Mouse (Mus musculus): ENCODE data around the gene Fbxl16. TPM values are rescaled to one million over a fixed set of nuclear protein-coding genes. Genes with fewer than 3 reads are reported as not detected.

The Fbxl16 gene
- polyA plus RNA-seq, 3 experiments from 2014 or later, result not detected

GRCm38 (mm10) chr17:25843636-25844395, 34.9 kb downstream of the Fbxl16 start:
- peak; percentile 5 for ATAC-seq

DNA sequence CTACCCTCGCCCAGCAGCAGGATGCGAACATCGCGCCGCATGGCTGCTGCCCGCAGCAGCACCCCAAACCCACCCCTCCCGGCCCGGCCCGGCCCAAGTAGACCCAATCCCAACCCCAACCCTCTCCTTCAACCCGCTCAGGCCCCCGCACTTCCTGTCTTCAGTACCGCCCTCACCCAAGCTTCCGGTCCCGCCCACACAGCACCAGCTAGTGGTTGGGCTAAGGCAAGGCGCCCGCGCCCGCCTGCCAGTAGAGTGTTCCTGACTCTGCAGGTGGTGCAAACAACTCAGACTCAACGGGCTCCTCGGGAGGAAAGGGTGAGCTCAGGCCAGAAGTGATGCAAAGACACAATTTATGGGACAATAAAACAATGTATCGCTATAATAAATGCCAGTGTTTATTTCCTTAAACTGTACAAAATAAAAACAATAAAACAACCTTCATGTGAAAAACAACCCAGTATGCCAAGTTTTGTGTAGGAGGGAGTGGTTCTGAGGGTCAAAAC, 35.6 kb downstream of the Fbxl16 start, which contains the start of gene Rhot2:
Gene Rhot2, minus strand, starts transcription at position 456 of the 506 bp plus-strand sequence.
- ATAC-seq, result peak; percentile 100

DNA sequence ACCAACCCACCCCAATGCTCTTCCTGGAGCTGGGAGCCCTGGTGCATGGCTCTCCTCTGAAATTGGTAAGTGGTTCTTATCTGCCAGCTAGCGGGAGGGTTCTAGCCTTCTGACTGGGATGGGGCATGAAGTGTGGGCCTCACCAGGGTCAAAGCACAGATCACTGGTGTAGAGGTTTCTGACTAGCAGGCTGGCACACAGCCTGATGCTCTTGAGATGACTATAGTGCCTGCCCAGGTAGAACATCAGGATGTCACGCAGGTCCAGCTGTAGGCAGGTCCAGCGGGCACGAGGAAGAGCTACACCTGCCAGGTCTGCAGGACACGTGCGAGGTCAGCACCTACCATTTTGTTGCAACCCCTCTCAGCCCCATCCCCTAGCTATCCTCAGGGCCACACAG, 51.3 kb downstream of the Fbxl16 start:
- no peak for ATAC-seq

GRCm38 (mm10) chr17:25860832-25861703, 52.2 kb downstream of the Fbxl16 start, which contains the start of gene Wdr90:
Gene Wdr90, minus strand, starts transcription at chr17:25861501.
- peak; percentile 100 for ATAC-seq

DNA sequence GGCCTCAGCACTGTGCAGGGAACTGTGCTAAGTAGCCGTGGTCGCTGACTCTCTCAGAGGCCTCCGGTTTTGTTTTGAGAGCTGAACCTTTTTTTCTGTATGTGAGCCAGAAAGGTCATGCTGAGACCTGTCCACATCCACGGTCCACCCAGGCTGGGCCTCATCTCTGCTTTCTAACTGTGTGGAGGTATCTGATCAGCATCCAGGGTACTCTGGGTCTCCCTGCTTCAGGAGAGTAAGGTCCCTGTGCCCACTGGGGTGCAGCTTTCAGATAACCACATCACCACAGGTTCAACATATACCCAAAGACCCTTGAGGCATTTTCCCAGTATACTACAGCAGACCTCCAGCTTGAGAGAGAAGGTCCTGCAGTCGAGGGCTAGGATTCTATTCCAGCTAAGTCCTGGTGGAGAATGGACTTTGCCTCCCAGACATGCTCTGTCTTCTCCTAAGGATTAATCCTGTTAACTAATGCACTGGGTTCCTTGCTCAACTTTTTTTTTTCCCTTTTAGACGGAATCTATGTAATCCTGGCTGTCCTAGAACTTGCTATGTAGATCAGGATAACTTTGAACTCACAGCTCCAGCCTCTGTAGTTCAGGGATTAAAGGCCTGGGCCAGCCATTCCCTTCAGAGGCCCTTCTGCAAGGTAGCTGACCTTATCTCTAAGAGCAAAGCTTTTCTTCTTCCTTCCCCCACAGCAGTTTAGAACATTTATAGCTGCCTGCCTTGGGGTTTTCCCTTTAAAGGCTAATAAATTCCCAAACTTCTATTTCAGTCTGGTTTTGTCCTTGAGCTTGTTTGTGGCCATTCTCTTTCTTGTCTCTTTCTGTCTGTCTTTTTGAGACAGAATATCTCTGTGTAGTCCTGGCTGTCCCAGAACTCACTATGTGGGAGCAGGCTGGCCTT, 53.1 kb downstream of the Fbxl16 start:
- no peak for ATAC-seq

DNA sequence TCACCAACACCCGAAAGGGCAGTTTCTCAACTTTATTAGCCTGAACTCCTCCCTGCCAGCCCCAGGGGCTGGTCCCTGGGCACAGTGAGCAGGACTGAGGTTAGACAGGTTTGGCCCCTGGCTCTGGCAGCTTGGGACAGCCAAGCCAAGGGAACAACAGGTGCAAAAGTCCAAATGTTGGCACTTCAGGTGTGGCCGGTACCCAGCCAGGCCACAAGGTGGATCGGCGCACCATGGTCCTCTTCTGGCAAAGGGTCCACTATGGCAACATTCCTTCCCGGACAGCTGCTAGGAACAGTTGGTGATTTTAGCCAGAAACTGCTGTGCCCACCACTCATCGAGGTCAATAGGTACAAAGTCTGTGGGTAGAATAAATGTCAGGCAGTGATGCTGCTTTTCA, 54.8 kb downstream of the Fbxl16 start:
- ATAC-seq, result no peak

DNA sequence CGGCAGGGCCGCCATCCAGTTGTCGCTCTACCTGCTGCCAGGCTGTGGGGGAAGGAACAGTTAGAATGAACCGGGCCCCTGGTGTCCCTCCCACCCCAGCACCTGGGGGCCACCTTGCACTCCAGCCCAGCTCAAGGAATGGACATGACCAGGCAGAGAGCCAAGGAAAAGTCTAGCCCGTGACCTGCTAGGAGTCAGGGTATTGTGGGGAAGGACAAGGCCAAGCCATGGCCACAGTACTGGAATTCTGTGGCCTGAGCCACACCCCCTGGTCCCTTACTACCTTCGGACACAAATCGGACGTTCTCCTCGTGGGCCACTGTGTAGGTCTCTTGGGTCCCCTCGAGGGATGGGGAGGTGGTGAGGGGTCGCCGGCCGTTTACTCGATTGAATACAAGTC, 55.4 kb downstream of the Fbxl16 start:
- ATAC-seq, result no peak

DNA sequence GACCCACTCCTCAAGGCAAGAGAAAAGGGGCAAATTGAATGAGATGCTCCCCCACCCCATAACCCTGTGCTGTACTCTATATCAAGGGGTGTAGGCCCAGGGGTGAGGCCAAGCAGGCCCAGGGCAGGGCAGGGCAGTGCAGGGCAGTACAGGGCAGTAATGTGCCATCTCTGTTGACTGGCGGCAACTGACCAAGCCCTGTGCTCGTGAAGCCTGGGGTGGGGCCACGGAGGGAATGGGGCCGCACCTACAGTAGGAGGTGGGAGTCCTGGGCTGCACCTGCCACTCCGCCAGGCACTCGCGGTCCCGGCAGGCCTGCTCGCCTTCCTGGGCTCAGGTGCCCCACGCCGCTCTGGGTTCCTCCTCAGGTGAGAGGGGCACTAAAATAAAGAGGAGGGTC, 56.4 kb downstream of the Fbxl16 start:
- ATAC-seq, result no peak

DNA sequence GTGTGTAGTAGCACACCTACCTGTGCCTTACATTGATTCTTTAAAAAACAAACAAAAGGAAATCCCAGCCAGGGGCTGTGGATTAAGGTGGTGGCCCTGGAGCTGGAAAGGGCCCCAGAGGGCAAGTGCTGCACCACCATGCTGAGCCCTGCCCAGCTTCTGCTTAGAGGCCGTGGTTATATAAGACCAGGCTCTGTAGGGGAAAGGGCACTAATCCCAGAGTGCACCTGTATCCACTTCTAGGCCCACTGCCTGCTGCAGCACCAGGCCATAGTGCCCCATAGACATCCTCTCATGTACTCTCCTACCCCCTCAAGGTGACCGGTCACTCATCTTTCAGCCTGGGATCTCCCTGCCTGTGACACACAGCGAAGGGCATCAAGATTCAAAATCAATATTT, 57.3 kb downstream of the Fbxl16 start:
- ATAC-seq, result no peak

- ATAC-seq, result peak; percentile 28
These were observed 58.6 kb downstream of the Fbxl16 start for GRCm38 (mm10) chr17:25867509-25867835.

DNA sequence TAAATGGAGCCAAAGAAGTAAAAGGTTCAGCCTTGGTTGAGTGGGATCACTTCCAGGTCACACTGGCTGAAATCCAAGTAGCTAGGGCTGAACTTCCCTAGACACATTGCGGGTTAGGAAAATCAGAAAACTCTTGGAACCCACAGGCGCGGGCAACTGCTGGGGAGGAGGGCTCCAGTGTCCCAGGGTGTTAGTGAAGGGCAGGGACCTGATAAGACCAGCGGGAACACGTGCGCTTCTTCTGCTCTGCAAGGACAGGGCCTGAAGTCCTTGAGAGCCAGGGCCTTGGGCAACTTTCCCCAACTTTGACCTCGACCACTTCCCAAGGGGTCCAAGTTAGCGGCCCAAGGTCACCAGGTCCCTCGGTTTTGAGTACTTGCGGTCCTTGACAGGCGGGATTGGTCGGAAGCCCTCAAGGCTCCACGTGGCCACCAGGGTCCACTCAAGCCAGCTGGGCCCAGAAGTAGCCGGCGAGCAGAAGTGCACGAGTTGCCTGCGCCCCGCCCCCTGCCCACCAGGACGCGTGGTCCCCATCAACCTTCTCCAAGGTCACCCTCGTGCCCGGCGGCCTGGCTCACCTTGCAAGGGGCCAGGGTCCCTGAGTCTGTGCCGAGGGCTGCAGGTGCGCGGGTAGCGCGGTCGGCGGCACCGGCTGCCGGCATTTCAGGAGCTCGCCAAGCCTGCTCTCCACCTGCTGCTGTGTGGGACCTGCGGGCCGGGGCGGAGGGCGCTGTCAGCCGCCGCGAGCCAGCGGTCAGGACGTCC, 59.1 kb downstream of the Fbxl16 start:
- ATAC-seq, result no peak

GRCm38 (mm10) chr17:25868601-25869191, 59.8 kb downstream of the Fbxl16 start, which contains the start of gene Mcrip2:
Gene Mcrip2, minus strand, starts transcription at chr17:25868764.
- peak; percentile 81 for ATAC-seq

DNA sequence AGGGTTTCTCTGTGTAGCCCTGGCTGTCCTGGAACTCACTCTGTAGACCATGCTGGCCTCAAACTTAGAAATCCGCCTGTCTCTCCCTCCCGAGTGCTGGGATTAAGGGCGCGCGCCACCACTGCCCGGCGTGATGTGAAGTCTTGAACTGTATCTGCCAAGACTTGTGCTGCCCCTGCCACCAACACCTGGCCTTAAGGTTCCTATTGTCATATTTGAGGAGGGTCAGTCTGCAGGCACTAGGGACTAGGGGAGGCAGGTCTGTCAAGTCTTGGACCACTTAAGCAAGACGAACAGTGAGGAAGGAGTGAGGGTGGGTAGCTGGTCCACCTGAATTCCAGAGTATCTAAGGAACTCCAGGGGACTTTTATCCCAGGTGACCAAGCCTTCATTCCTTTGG, 60.6 kb downstream of the Fbxl16 start:
- ATAC-seq, result no peak

- no peak for ATAC-seq
These were observed 61.1 kb downstream of the Fbxl16 start for GRCm38 (mm10) chr17:25869954-25870353.

Other genes with a start within 250 kb of the Fbxl16 start
- gene Sox8, start 238.4 kb upstream of the Fbxl16 start, polyA plus RNA-seq (2017; shearing (Covaris generic)), result not detected
- gene Lmf1, start 230.0 kb upstream of the Fbxl16 start, polyA plus RNA-seq (2017; shearing (Covaris generic)), result 10 to 100 TPM; 11.3 to 19.4 (median 16.5) TPM
- gene Gng13, start 91.9 kb upstream of the Fbxl16 start, polyA plus RNA-seq (2017; shearing (Covaris generic)), result not detected
- gene Chtf18, start 81.7 kb upstream of the Fbxl16 start, polyA plus RNA-seq (2017; shearing (Covaris generic)), result 10 to 100 TPM in 1 of 3 experiments, 1 to 10 TPM in 2; 1.4 to 12.9 (median 3.9) TPM
- 10 to 100 TPM in 2 of 3 experiments, 1 to 10 TPM in 1; 8.6 to 12.5 (median 11.2) TPM for gene Rpusd1, start 81.4 kb upstream of the Fbxl16 start, polyA plus RNA-seq (2017; shearing (Covaris generic))
- gene Mslnl, start 73.0 kb upstream of the Fbxl16 start, polyA plus RNA-seq (2017; shearing (Covaris generic)), result not detected
- not detected for gene Msln, start 54.7 kb upstream of the Fbxl16 start, polyA plus RNA-seq (2017; shearing (Covaris generic))
- 10 to 100 TPM; 16.4 to 18.4 (median 17.0) TPM for gene Narfl, start 35.3 kb upstream of the Fbxl16 start, polyA plus RNA-seq (2017; shearing (Covaris generic))
- 10 to 100 TPM; 23.1 to 41.8 (median 31.1) TPM for gene Haghl, start 23.4 kb upstream of the Fbxl16 start, polyA plus RNA-seq (2017; shearing (Covaris generic))
- under 1 TPM in 2 of 3 experiments, not detected in 1; 0.50 to 0.75 TPM for gene Ccdc78, start 22.5 kb upstream of the Fbxl16 start, polyA plus RNA-seq (2017; shearing (Covaris generic))
- gene Fam173a, start 16.2 kb upstream of the Fbxl16 start, polyA plus RNA-seq (2017; shearing (Covaris generic)), result 100 to 1,000 TPM; 158 to 288 (median 193) TPM
- not detected for gene AC134908.4, start 13.4 kb upstream of the Fbxl16 start, polyA plus RNA-seq (2017; shearing (Covaris generic))
- gene Metrn, start 11.9 kb upstream of the Fbxl16 start, polyA plus RNA-seq (2017; shearing (Covaris generic)), result 1 to 10 TPM; 3.3 to 5.7 (median 5.6) TPM
- 10 to 100 TPM; 13.8 to 23.4 (median 19.3) TPM for gene Wdr24, start 14.5 kb downstream of the Fbxl16 start, polyA plus RNA-seq (2017; shearing (Covaris generic))
- gene Jmjd8, start 19.8 kb downstream of the Fbxl16 start, polyA plus RNA-seq (2017; shearing (Covaris generic)), result 10 to 100 TPM; 12.5 to 26.2 (median 23.9) TPM
- gene Stub1, start 24.3 kb downstream of the Fbxl16 start, polyA plus RNA-seq (2017; shearing (Covaris generic)), result 10 to 100 TPM; 60.7 to 79.7 (median 78.2) TPM
- 1 to 10 TPM in 1 of 3 experiments, not detected in 2; 1.7 TPM for gene Rhbdl1, start 28.2 kb downstream of the Fbxl16 start, polyA plus RNA-seq (2017; shearing (Covaris generic))
- gene Gm20683, start 32.7 kb downstream of the Fbxl16 start, polyA plus RNA-seq (2017; shearing (Covaris generic)), result 1 to 10 TPM in 1 of 3 experiments, under 1 TPM in 2; 0.26 to 1.1 (median 0.67) TPM
- gene Rhot2, start 35.8 kb downstream of the Fbxl16 start, polyA plus RNA-seq (2017; shearing (Covaris generic)), result 10 to 100 TPM; 21.2 to 32.3 (median 23.4) TPM
- 1 to 10 TPM; 3.3 to 7.0 (median 6.8) TPM for gene Wdr90, start 52.4 kb downstream of the Fbxl16 start, polyA plus RNA-seq (2017; shearing (Covaris generic))
- 1 to 10 TPM; 2.5 to 3.9 (median 3.5) TPM for gene Mcrip2, start 59.7 kb downstream of the Fbxl16 start, polyA plus RNA-seq (2017; shearing (Covaris generic))
- gene Mettl26, start 66.0 kb downstream of the Fbxl16 start, polyA plus RNA-seq (2017; shearing (Covaris generic)), result 100 to 1,000 TPM in 1 of 3 experiments, 10 to 100 TPM in 2; 91.1 to 121 (median 98.2) TPM
- 1 to 10 TPM in 2 of 3 experiments, under 1 TPM in 1; 0.93 to 1.9 (median 1.4) TPM for gene Wfikkn1, start 71.8 kb downstream of the Fbxl16 start, polyA plus RNA-seq (2017; shearing (Covaris generic))
- gene Rab40c, start 110.6 kb downstream of the Fbxl16 start, polyA plus RNA-seq (2017; shearing (Covaris generic)), result 1 to 10 TPM; 6.0 to 7.9 (median 7.5) TPM
- 10 to 100 TPM; 22.0 to 28.6 (median 27.4) TPM for gene Pigq, start 135.9 kb downstream of the Fbxl16 start, polyA plus RNA-seq (2017; shearing (Covaris generic))
- not detected for gene Nhlrc4, start 135.9 kb downstream of the Fbxl16 start, polyA plus RNA-seq (2017; shearing (Covaris generic))
- gene A930017K11Rik, start 143.5 kb downstream of the Fbxl16 start, polyA plus RNA-seq (2017; shearing (Covaris generic)), result not detected
- 1 to 10 TPM; 5.6 to 6.0 (median 5.7) TPM for gene Capn15, start 176.7 kb downstream of the Fbxl16 start, polyA plus RNA-seq (2017; shearing (Covaris generic))